Mouse (Mus musculus) T-cell, adult 2 months (primary cell): ENCODE data around the gene Entpd5.
A peak's percentile ranks its signal among the peaks of the same experiment; 100 is the strongest.
"Not testable (repeated sequence)": the region's sequence is repeated elsewhere in the genome, so short reads cannot be mapped to it uniquely, and the experiment has no call there.

Experiments
- DNase-seq: peaks from one replicate; pipeline ENCODE4 v3.0.0; 2022; ENCODE audit warnings: low spot score

The Entpd5 gene

DNA sequence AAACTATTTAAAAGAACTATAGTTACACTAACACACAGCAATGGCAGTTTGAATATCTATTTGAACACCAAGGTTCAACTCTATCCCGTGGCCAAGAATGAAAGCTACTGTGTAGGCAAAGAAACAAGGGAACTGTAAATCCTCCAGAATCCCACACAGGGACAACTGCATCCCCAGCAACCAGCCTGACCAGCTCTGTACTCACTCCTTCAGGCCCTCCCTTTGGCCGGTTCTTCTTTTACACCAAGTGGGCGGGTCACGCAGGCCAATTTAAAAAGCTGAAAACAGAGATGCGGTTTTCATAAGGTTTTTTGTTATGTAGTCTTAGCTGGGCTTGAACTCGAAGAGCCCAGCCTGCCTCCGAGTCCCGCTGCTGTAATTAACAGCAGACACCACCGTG, 9.7 kb downstream of the Entpd5 start:
- DNase-seq, result no peak

- DNase-seq, result no peak
Measured at GRCm38 (mm10) chr12:84398629-84399028, 10.2 kb downstream of the Entpd5 start.

- DNase-seq, result no peak
Measured at GRCm38 (mm10) chr12:84397685-84398084, 11.1 kb downstream of the Entpd5 start.

GRCm38 (mm10) chr12:84396947-84397679, 11.7 kb downstream of the Entpd5 start:
- no peak for DNase-seq

DNA sequence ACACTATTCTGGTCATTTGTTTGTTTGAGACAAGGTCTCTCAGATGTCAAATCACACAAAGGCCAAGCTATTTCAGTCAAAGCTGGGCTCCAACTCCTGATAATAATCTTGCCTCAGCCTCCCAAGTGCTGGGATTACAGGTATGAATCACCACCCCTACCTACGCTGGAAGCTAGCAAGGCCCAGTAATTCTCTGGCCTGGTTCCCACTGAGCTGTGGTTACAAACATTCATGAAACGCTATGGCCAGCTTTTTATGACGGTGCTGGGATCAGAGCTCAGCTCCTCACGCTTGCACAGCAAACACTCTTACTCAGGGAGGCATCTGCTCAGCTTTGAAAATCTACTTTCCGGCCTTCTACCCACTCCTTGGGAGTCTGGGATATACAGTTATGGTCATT, 15.0 kb downstream of the Entpd5 start:
- DNase-seq, result no peak

- no peak for DNase-seq
Measured at GRCm38 (mm10) chr12:84392681-84393080, 16.1 kb downstream of the Entpd5 start.

DNA sequence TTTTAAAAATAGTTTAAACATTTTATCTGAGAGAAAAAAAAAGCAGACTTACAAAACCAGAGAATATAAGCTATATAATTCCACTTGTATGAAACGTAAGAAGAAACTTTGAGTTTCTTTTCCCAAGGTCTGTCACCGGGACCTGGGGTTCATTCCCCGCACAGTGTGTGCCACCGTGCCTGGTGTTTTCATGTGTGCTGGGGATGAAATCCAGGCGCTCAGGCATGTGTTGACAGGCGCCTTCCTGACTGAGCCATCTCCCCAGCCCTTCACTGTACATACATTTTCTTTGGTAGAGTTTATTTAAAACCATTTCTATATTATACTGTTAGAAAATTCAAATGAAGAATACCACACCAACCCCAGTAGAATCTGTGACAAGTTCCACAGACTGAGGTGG, 18.5 kb downstream of the Entpd5 start:
- no peak for DNase-seq

GRCm38 (mm10) chr12:84388774-84389400, 19.9 kb downstream of the Entpd5 start:
- peak; percentile 11 for DNase-seq

DNA sequence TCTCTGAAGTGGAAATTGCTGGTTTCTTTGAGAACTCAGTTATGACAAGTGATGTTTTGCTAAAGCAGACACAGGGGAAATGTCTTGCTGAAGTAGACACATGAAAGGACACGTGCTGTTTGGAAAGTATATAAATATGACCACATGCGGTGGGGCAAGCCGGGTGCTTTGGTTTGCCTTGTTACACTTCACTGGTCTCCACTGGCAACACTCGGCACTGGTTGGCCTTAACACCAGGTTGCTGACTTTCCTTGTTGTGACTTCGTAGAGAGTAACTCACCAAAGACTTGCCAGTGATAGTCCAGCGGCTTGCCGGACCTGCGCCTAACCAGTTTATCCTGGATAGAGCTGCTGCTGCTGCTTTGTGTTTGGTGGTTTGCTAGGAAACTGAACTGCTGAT, 20.7 kb downstream of the Entpd5 start:
- no peak for DNase-seq

DNA sequence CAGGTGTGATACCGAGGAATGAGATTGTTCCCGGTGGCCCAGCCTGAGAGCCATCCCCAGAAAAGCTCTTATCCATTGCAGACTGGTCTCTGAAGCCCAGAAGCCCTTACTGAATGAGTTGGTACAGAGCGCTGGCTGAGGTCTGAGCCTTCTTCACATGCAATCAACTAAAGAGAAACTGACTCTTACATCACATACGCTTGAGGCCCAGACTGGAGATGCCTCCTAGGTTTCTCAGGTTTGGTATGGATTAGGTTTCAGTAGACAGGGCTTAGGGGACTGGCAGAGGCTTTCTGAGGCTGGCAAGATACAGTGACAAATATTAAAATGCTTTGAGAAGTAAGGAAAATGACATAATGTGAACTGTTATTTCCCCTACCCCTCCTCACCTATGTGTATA, 23.4 kb downstream of the Entpd5 start:
- DNase-seq, result no peak

- no peak for DNase-seq
Measured at GRCm38 (mm10) chr12:84384644-84385081, 24.2 kb downstream of the Entpd5 start.

DNA sequence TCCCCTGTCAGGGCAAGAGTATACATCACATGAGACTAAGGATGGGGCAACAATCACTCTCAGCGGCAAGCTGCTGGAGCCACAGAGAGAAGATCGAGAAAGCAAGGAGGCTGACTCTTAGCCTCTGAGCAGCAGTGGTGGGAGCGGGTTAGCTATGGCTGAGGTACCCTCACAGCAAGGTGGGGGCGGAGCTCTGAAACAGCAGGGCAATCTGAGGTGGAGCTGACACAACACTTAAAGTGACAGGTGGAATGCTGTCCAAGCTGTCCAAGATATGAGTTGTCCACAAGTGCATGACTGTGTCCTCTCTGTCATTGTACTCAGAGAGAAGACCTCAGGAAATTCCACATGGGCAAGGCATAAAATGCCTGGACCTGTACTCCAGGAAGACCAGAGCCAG, 26.5 kb downstream of the Entpd5 start:
- no peak for DNase-seq

GRCm38 (mm10) chr12:84373831-84374481, 34.9 kb downstream of the Entpd5 start:
- DNase-seq, result no peak

DNA sequence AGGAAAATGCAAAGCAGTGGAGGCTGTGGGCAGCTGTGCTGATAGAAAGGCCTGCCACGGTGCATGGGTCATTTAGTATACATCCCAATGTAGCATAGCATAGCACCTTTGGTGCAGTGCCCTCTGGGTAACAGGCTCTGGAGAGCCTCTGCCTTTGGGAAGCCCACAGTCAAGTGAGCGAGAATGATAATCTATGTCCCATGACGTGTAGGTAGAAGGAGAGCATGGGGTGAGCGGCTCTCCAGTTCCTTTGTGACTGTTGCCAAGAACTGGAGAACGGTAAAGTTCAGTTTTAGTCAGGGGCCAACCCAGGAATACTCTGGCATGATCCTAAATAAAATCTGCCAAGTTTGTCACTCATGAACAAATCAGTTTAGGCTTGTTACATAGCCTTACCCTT, 37.2 kb downstream of the Entpd5 start:
- no peak for DNase-seq

- DNase-seq, result no peak
Measured at GRCm38 (mm10) chr12:84366971-84367370, 41.9 kb downstream of the Entpd5 start.

DNA sequence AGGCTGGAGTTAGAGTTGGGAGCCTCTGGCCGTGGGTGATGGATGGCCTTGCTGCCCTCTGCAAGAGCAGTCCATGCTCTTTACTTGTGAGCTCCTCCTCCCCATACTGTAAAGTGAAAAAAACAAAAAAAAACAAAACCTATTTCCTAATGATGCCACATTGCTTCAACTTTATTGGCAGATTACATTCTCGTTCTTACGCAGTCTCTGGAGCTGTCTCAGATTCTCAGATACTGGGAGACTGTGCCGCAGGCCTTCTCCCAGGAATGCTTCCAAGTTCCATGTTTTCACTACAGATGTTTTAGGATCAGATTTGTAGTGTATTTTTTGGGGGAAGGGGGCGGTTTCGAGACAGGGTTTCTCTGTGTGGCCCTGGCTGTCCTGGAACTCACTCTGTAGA, 43.7 kb downstream of the Entpd5 start:
- DNase-seq, result no peak

DNA sequence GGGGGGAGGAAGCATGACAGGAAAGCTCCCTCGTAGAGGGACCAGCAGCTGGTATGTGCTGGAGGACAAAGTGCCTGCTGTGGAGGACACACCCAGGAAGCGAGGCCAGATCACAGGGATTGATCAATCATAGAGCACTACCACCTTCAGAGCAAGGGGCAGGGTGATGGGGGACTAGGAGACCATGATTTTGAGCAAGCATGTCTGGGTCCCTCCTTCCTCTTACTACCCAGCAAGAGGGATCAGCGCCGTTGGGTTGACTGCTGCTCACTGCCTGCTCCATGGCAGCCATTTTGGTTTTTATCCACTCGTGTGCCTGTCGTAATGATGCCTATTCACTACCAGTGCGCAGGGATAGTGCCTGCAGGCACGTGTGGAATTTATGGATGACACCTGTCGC, 44.5 kb downstream of the Entpd5 start:
- DNase-seq, result no peak

GRCm38 (mm10) chr12:84362872-84363271, 46.0 kb downstream of the Entpd5 start:
- DNase-seq, result no peak

GRCm38 (mm10) chr12:84361555-84362489, 47.0 kb downstream of the Entpd5 start, which contains the start of the genes Coq6 and Fam161b:
Coq6 (plus strand) TSS chr12:84361657.
Fam161b (minus strand) TSS chr12:84361833.
- DNase-seq, result peak; percentile 97

DNA sequence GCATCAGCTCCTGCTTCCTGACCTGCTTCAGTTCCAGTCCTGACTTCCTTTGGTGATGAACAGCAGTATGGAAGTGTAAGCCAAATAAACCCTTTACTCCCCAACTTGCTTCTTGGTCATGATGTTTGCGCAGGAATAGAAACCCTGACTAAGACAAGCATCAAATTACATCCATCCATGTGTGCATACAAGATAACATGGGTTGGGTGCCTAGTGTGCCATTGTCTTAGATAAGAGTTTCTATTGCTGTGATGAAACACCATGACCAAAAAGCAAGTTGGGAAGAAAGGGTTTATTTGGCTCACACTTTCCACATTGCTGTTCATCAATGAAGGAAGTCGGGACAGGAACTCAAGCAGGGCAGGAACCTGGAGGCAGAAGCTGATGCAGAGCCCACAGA, 50.1 kb downstream of the Entpd5 start:
- not testable (repeated sequence) for DNase-seq

DNA sequence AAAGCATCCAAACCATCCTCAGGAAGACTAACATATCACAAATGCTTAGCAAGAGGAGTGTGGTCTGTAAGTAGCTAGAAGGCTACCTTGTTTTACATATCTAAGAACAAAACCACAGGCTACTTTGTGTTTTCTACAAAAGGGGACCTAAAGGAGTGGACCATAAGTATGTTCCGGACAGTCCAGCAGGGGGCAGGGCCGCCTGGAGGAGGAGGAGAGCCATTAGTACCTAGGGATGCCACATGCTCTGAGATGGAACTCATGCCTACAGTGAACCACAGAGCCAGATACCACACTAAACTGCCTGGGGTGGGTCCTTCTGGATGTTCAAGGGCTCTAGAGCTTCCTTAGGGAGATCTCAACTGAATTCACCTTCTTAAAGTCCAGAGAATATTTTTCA, 61.6 kb downstream of the Entpd5 start:
- no peak for DNase-seq
